Comparison of ENCODE assay signal across 21 mouse cellular contexts in the genomic region with DNA sequence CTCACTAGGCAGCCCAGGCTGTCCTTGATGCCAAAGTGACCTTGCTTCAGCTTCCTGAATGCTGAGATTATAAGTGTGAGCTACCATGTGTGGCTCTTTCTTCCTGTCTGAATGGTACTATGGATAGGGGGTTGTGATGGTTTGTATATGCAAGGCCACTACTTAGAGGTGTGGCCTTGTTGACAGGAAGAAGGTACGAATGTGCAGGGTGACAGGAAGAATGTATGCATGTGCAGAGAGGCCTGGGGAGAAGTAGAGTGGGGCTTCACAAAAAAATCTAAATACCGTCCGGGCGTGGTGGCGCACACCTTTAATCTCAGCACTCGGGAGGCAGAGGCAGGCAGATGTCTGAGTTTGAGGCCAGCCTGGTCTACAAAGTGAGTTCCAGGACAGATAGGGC. TPM values are rescaled to one million over a fixed set of nuclear protein-coding genes. Genes with fewer than 3 reads are reported as not detected.
DNase-seq lines count a peak whose midpoint lies in the region.
"Had no signal": no experiment of that assay in that cellular context is flagged by ENCODE, and none has a peak within 500 bp of the region (broad histone marks: within the 10 kb centered on the region; RNA-seq: fewer than 3 reads in every experiment).

No protein-coding gene starts in this region.

- peak; percentile 62 for DNase-seq in heart, adult 11 months
- no peak for DNase-seq in heart, adult 18-20 months
- DNase-seq in ES-CJ7 (ENCODE audit: low read depth, low spot score) (peak; percentile 41), R1 (ENCODE audit: low read depth, low spot score) (peak; percentile 84), ZHBTc4 (ENCODE audit: low read depth, low spot score) (peak; percentile 55), MN1 (ENCODE audit: low spot score) (no peak)
- DNase-seq in ovary, adult 18-20 months (ENCODE audit: low spot score) = no peak
- no peak for DNase-seq in testis, postnatal 10 days (ENCODE audit: low spot score)
- DNase-seq: adrenal gland, adult 2 months; adrenal gland, adult 8-10 months; adrenal gland, postnatal 10 days; adrenal gland, postnatal 14 days; adrenal gland, postnatal 25 days; adrenal gland, postnatal 36 days; B cell, adult 2 months; cerebellum, adult 11 months; cerebellum, adult 11-12 months; cerebellum, adult 18-20 months; cerebellum, adult 2 months; cerebellum, adult 8-10 months; cerebellum, adult 9-10 months had no signal

RNA-seq across cellular contexts. Expression of gene Fcf1, which starts 38.5 kb away (rescaled TPM):
- 10 to 100 TPM; 38.0 to 46.1 TPM for total RNA-seq in heart, adult 18-20 months (2021)

RNA-seq across cellular contexts. Expression of gene Arel1, which starts 38.5 kb away (rescaled TPM):
- total RNA-seq in heart, adult 18-20 months (2021) = 10 to 100 TPM; 40.8 to 50.3 TPM

RNA-seq across cellular contexts. Expression of gene Ltbp2, which starts 55.9 kb away (rescaled TPM):
- 1 to 10 TPM; 1.3 to 3.0 TPM for total RNA-seq in heart, adult 18-20 months (2021)

Comparison
In these comparisons a context has a peak if more than half of its experiments do, and no peak if none do; other contexts are left out.
1. DNase-seq: peak in heart, adult 11 months (single experiment), ES-CJ7 (single experiment), R1 (single experiment) and ZHBTc4 (single experiment); none in heart, adult 18-20 months (0 of 2), MN1 (single experiment), ovary, adult 18-20 months (single experiment) and testis, postnatal 10 days (single experiment).